Mouse (Mus musculus) granulocyte monocyte progenitor cell, adult 5-6 weeks (primary cell): ENCODE results near the gene Grhl3. TPM values are rescaled to one million over a fixed set of nuclear protein-coding genes. Genes with fewer than 3 reads are reported as not detected.

Experiments
- ATAC-seq: replicated peaks from 2 replicates; pipeline ENCODE4 v1.8.0; 2016; ENCODE audit warnings: mild to moderate bottlenecking, moderate TSS enrichment, inconsistent platforms; ENCODE audit not compliant: poor library complexity, severe bottlenecking
- total RNA-seq, 2 experiments: library from RNA; stranded (forward) in 1 of 2; stranded (reverse) in 1 of 2; fragments of 200-712, 200-1000 nt in 1 of 2; fragments of >200 nt in 1 of 2; fragmentation: Nextera tagmentation in 1 of 2; gene quantifications; 2 replicates each; pipeline ENCODE4 v1.2.3; 2014 to 2017

Gene Grhl3
- total RNA-seq, 2 experiments from 2014 or later, result not detected

DNA sequence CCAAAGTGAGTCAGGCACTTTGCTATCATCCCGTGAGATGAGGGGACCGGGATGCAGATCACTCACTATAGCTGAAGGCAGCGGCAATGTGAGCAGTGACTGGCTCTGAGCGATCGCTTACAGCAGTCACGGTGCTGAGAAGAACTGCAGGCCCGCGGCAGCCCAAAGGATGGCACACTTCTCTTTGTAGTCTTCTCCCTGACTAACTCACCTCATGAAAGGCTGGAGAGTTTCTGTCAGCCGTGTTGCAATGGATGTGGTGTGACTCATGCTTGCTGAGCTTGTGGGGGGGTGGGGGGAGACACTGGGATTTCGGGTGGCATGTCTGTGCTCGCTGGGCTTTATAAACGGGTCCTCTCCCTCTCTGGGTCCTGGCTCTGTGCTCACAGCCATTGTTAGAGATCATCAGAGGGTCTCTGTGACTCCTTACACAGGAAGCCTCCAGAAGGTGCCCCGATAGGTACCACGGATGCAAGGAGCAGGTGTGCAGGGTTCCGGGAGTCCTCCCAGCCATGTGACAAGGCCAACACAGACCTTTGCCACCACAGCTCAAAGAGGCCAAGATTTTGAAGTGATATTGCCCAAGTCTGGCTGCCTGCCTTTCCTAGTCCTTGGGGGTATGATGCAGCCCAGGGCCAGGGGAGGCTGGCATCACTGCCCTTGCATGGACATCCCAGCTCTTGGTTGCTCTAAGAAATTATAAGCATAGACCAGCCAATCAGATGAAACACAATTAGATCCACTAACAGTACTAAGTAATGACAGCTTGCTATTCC lies 2.1 kb upstream of the Grhl3 start:
- no peak; the same call in 1 of the 2 replicates for ATAC-seq

DNA sequence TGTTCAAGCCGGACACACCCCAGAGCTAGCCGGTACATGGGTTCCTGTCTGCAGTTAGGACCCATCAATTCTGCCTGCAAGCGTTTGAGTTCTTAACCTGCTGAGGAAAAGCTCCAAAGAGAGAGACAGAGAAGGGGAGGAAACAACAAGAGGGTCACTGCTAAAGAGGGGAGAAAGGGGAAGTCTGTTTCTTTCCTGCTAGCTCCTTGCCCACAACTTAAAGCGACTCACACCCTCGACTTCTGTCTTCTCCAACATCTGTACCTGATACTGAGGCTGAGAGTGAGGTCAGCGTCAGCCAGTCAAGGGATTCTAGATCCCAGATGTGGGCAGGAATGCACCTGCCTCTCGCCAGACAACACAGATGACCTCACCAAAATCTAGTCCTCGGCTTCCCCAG lies 1.2 kb downstream of the Grhl3 start:
- peak; percentile 36 for ATAC-seq

DNA sequence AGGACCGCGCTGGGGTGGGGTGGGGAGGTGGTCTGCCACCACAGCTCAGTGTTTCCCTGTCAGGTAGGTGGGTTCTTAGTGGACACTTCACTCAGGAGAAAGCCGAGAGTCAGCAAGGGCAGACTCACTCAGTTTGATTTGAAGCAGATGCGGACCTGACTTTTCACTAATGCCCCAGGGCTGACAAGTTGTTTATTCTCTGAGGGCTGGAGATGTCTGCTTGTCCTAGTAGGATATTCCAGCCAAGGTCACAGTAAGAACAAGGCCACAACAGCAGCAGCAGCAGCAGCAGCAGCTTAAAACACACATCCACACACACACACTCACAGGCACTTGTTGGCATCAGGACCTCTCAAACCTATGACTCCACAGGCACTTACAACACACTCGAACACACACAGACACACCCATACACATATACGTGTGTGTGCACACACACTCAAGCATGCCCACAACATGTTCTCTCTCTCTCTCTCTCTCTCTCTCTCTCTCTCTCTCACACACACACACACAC lies 2.3 kb downstream of the Grhl3 start:
- no peak for ATAC-seq

DNA sequence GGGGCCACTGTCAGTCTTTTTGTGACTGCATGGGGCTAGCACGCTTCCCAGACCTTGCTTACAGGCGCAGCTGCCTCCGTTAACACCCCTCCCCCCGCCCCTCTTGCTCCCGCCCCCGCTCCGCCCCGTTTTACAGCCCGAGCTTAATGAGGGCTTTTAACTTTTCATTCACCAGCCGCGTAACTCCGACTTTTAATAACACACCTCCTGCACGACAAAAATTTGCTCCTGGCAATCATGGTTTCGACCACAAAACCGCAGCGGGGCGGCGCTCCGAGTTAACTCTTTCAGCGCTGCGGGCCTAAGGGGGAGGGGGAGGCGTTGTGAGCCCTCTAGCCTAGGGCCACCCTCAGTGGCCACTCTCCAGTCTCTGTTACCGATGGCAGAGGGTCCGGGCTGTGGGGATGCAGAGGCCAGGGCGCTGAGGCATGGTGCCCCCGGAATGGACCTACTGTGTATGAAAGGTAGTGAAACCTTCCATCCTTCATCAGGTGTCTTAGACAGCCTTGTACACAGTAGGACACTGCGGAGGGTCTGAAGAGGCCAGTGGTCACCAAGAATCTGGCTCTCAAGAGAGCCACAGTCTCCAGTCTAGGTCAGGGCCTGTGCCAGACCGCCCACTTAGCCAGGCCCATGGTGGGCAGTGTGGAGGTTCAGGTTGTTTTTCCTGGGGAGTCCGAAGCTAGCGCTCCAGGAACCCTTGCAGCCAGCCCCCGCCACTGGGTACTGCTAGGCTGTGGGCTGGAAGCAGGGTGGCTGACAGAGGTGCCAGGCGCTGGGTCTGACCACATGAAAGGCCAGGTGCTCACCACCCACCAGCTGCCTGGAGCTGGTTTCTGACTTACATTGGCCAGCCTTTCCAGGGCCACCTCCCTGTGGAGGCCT lies 3.0 kb downstream of the Grhl3 start:
- ATAC-seq, result peak; percentile 34

DNA sequence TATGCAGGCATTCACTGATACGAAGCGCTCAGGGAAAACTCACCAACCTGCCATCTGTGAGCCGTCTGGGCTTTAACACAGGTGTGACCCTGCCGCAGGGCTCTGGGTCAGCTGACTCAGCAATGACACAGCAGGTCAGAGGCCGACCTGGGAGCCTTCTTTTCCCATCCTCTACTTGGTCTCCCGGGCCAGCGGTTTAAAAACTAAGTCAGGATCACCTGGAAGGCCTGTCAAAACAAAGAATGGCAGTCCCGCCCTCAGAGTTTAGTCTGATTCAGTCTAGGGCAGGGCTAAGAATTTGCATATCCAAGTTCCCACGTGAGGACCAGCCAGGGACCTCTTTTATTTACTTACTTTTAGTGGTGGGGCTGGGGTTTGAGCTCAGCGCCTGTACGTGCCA lies 4.2 kb downstream of the Grhl3 start:
- ATAC-seq, result no peak

DNA sequence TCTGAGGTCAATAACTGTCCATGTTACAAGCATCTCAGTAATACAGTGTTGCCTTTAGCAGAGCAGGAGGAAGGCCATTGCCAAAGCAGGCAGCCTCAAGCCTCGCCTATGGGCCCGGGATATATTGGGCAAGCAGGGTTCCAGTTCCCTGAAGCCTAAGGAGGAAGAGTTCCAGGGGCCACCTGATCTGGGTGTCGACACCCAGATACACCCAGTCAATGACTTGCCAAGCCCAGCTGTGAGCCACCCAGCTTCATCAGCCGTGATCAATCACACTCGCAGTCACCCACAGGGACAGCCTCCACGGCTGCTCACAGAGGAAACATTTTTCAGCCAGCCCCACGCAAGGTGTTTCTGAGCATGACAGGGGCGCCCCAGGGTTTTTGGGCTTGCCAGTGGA lies 5.9 kb downstream of the Grhl3 start:
- peak; percentile 65 for ATAC-seq

DNA sequence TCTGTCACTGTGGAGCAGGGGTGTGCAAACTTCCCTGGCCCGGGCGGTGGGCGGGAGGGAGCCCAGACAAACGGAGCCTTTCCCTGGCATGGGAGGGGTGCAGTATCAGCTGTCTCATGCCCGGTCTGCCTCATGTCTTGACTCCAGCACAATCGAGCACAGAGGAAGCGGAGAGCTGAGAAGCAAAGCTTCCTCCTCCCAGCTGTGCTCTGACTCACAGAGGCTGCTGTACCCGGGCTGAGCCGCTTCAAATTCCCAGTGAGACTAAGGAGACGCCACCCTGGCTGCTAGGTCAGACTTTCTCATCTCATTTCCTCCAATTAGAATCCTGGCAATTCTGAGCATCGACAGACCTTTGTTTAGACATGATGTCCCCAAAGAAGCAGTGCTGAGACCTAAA lies 6.4 kb downstream of the Grhl3 start:
- ATAC-seq, result peak; percentile 31; the same call in 1 of the 2 replicates

DNA sequence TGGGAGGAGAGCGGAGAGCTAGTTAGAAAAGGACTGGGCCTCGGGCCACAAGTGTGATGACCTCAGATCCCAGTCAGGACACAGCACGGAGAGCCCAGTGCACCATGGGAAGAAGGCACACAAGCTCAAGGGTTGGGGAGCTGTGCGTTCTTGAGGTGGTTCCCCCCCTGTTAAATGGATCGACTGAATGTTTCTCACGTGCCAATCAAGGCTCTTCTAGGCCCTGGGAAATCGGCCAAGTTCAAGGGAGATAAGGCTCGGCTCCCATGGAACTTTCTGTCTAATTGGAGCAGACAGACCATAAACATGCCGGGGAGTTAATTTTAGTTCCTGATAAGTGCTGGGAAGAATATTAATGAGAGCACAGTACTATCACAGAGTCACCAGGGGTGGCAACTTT lies 8.0 kb downstream of the Grhl3 start:
- no peak for ATAC-seq

DNA sequence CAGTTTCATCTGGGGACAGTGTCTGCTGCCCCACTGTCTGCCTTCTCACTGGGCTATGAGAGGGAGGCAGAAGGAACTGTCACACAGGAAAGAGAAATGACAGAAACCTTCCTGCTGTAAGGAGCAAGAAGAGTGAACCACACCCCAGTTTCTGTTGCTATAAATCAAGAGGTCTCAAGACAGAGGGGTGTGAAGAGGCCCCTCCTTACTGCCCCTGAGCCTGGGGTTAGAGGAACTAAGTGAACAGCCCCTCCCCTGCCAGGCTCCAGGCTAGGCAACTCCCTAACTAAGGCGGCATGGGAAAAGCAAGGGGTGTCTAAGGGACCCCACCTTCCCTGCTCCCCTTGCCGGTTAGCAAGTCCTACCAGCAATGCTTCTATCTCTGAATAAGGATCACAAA lies 9.6 kb downstream of the Grhl3 start:
- ATAC-seq, result peak; percentile 49

DNA sequence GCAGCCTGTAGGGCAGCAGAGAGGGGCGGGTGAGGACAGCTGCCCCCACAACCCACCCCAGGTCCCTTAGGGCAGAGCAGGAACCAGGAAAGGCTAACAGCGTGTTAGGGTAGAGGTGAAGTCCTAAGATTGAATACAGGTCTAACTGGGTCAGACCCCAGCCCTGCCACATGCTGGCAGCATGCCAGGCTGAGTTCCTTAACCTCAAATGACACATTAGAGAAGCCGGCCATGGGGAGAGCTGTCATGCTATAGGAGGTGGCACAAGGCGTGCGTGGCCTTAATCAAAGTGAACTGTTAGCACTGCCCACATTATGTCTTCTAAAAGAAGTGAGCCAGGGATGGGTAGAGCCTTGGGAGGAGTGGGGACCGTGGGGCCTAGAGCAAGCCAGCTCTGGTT lies 24.1 kb downstream of the Grhl3 start:
- no peak for ATAC-seq

DNA sequence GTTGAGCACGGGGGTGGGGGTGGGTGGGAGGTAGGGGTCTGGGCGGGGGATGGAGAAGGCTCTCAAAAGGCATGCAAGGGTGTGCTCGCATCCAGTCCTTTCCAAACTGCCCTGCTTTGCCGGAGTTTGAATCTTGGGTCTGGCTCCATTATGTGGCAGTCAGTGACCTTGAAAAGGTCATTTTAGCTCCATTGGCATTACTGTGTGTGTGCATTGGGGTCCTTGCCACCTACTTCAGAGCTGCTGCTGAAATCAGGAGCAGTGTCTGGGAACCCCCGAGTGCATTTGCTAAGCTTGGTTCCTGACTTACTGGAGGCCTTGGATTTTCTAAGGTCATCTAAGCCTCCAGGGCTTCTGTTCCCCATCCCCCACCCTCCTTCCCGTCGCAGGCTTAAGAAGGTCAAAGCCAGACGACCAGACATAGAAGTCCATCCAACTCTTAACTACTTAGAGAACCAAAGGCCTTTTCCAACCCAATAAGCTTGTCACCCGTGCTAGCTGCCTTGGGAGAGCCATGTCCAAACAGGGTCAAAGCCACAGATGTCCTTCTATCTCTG lies 24.8 kb downstream of the Grhl3 start:
- no peak for ATAC-seq

DNA sequence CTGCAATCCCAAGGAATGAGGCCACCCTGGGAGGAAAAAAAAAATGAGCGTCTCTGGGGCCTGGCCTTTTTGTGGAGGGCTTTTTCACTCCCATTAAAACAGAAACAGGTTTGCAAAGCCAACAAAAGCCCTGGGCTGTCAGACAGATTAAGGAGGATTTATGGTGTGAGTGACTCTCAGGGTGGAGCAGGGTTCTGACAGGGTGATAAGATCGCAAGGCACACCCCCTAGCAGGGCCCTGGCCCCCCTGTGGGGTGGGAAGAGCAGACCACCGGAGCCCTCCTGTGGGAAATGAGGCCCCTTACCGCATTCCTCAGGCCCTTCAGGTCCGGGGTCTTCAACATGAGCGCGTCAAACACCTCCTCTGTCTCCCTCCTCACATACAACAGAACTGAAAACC lies 25.3 kb downstream of the Grhl3 start:
- ATAC-seq, result no peak

DNA sequence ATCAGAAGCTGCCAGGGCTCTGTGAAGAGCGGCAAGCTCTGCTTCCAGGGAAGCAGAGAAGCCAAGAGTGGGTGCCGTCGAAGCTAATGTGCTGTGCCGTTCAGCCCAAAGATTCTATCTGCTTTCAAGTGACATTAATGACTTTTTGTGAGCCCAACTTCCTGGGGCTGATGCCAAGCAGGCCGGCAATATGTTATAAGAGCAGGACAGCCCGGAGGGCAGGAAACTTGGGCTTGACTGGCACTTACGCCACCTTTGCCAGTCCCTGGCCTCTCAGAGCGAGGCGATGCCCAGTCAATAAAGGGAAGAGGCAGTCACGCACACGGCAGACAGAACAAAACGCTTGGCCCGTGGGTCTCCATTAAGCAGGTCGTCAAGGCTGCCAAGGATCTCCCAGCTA lies 25.9 kb downstream of the Grhl3 start:
- no peak for ATAC-seq

DNA sequence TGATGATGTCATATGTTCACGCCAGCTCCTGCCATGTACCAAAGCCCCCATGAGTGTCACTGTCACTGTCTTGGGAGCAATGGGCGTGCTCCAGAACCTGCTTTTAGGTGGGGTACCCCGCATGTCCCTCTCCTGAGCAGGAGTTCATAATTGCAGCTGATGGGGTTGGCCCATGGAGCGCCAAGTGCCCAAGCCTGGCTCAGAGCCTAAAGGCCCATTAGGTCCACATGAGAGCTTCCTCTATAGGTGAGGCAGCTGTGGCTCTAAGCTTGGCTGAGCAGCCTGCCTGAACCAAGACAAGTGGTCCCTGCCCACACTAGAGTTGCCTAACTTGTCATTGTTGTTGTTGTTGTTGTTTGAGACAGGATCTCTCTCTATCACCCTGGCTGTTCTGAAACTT lies 26.6 kb downstream of the Grhl3 start:
- no peak for ATAC-seq

DNA sequence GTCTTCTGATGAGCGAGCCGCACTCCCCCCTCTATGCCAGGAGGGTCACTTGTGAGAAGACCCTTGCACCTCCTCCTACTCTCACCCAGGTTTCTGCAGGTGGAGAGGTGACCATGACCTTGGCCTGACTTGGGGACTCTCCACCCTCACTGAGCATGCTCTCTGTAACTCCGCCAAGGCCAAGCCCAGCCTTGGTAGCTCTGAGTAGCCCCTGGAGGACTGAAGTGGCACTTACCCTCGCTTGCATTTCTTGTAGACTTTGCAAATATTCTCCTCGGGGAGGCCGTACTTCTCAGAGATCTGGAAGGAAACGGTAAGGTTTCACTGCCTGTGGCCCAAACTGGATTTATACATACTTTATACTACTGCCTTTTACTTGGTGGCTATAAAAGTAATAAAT lies 27.4 kb downstream of the Grhl3 start:
- ATAC-seq, result no peak

DNA sequence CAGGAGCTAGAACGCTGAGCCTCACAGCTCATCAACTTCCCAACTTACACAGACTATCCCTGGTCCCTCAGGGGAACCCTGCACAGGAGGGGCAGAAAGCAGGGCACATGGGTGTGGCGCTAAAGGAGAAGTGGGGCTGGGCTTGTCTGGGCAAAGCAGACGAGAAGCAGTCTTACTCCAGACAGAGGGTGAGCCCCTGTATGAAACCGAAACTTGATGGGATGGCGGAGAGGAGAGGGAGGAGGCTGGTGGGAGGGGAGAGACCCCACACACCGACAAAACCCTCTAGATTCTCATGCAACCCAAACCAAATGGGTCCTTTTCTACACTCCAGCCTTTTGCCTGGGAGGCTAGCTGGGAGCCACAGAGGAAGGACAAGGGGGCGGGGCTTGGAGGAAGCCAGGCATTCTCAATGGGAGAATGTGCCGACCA lies 28.3 kb downstream of the Grhl3 start:
- peak; percentile 97 for ATAC-seq

DNA sequence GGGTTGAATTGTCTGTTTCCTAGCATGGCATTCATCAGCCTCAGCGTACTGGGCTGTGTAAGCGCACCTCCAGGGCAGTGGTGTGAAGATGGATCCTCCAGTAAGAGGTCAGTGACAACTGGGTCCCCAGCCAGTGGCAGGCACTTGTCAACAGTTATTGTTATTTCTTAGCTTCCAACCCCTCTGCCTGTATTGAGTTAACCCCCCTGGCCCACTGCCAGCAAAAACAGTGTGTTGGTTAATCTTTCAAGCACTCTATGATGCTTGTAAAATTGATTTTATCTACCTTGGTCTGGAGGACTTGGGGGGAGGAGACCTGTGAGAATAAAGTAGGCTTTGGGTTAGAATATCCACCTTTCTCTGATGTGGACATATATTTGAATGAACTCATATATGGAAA lies 29.1 kb downstream of the Grhl3 start:
- no peak for ATAC-seq

DNA sequence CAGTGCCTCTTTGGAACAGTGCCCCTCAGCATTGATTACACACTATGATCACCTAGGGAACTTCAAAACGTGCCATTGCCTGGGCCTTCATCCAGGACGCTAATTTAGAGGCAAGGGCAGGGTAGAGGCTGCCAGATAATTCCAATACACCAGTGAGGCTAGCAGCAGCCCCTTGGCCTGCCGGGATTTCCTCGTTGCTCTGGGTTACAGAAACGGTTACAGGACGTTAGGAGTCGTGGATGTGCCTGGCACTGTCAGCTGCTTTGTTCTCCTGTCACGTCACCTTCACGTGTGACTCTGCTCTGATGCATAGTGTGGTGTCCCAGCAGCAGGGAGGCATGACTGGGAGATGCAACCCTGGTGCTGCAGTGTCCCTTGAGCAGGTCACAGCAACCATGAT lies 33.4 kb downstream of the Grhl3 start:
- no peak for ATAC-seq

DNA sequence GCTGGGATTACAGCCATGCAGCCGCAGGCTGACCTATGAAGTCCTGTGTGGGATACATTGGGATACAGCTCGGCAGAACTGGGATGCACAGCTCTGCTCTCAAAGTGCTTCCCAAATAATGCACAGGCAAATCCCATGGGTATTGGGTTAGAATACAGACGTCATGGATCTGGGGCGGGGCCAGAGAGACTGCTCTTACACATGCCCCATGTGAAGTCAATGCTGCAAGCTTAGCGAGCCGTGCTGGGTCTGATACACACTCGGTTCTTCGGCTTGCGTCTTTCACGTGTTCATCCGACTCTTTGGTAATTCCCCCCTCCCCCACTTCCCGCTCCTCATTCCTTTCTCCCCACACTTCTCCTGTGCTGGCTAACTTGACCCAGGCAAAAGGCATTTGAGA lies 34.4 kb downstream of the Grhl3 start:
- no peak for ATAC-seq

DNA sequence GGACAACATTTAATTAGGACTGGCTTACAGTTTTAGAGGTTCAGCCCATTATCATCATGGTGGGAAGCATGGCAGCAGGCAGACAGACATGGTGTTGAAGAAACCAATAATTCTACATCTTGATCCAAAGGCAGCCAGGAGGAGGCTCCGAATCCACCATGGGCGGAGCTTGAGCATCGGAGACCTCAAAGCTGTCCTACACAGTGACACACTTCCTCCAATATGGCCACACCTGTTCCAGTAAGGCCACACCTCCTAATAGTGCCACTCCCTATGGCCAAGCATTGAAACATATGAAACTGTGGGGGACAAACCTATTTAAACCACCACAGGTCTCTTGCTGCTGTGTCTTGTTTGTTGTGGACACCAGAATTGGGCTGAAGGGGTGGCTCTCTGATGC lies 38.4 kb downstream of the Grhl3 start:
- ATAC-seq, result no peak

DNA sequence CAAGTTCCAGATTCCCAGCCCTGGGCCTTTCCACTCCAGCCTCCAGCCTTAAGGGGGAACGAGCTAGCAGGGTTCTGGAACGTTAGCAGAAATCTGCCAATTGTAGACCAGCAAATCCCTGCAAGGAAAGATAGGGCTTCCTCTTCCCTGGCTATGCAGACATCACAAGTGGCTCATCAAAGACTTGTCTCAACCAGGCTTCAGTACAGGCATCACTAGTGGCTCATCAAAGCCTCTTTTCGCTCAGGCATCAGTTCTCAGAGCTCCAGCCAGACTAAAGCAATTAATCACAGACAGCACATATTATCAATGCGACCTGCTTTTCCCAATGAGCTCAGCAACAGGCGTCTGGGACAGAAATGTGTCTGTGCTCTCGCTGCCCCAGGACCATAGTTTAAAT lies 40.4 kb downstream of the Grhl3 start:
- ATAC-seq, result no peak
